Mouse (Mus musculus): ENCODE data around the gene Slc15a3. TPM values are rescaled to one million over a fixed set of nuclear protein-coding genes. Genes with fewer than 3 reads are reported as not detected.

Slc15a3 gene
- polyA plus RNA-seq, 1 experiment from 2014 or later = 0.46 TPM

DNA sequence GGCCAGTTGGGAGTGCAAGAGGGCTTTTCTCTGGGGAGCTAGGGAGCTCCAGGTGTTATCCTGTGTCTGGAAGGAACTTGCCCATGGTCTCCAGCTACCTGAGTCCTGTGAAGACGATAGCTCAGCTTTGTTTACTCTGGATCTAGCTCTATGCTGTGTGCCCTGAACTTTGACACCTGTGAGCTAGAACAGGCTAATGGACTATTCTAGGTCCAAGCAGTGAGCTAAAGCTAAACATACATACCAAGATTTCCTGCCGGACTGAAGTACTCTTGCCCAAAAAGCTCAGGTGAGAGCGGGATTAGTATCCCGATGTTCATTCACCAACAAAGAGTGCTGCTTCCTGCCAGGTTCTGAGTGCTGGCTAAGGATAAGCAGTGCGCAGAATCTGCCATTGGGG, 65.0 kb downstream of the Slc15a3 start:
- WGBS = 74% methylated on average over 5 of the region's 5 CpGs
- Histone ChIP-seq H3K9me3 (no peaks in the 10 kb centered on the region), H3K4me3 (no peak overlapping the region), H3K36me3 (peaks cover 74% of the 10 kb centered on the region), H3K27me3 (no peaks in the 10 kb centered on the region), H3K4me1 (peaks cover 37% of the 10 kb centered on the region), H3K4me2 (no peak overlapping the region), H3K9ac (no peak overlapping the region), H3K27ac (peak overlapping the region; percentile 90)
- no peak for ATAC-seq (ENCODE audit: borderline replicate concordance, extremely low read depth, low FRiP score, low TSS enrichment)

DNA sequence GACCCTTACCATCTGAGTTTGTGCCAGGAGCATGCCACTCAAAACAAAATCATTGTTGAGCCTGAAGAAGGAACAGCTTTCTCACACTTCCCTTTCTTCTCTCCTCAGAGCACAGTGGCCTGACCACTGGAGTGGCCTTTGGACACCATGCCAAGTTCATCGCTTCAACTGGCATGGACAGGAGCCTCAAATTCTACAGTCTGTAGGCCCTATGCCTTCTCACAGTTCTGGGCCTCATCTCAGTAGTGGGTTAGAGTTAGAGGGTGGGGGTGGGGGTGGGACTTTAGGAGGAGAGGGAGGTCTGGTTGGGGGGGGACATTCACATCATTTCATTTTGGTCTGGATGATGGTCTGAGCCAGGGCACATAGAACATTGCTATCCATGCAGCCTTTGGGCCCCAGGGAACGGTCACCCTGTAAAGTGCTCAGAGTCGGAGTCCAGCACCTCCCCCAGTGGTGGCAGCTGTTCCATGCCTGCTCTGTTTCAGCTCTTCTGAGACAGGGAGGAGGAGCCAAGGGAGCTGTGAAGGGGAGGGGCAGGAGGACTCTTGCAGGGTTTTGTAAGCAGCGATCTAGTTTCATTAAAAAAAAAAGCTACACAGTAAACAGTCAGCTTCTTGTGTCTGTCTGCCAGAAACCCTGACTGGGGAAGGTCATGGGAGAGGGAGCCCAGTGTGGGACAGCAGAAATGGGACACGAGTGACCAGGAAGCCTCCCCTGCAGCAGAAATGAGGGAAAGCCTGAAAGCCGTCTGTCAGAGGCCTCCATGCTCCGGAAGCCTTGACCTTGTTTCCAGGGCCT, 65.6 kb downstream of the Slc15a3 start:
- Histone ChIP-seq H3K27me3 (no peaks in the 10 kb centered on the region), H3K9me3 (no peaks in the 10 kb centered on the region), H3K4me1 (peaks cover 40% of the 10 kb centered on the region), H3K27ac (peak overlapping the region; percentile 90), H3K36me3 (peaks cover 68% of the 10 kb centered on the region), H3K4me2 (peak overlapping the region; percentile 21), H3K4me3 (no peak overlapping the region), H3K9ac (0 out of 2 replicates have a peak overlapping the region, but pooled peaks have one; percentile 7)
- peak; percentile 87 for ATAC-seq (ENCODE audit: borderline replicate concordance, extremely low read depth, low FRiP score, low TSS enrichment)
- WGBS = 32% methylated on average over 7 of the region's 7 CpGs

DNA sequence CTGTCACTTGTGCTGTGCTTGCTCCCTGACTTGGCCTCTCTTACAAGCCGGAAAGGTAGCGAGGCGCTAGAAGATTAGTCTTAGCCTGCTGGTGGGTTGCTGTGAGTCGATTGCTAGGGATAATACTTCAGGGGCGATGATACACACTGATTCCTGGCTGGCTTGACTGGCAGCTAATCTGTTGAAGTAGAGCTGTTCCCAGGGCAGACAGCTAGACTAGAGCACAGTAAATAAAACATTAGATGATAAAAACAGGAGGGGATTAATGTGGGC, 66.1 kb downstream of the Slc15a3 start:
- 0 out of 2 replicates have a peak overlapping the region, but pooled peaks have one; percentile 7 for H3K9ac ChIP-seq

GRCm38 (mm10) chr19:10907891-10908290, 68.4 kb downstream of the Slc15a3 start:
- Histone ChIP-seq H3K36me3 (peaks cover 41% of the 10 kb centered on the region), H3K9ac (no peak overlapping the region), H3K27ac (peak overlapping the region; percentile 88; the same call in 1 of the 2 replicates), H3K9me3 (no peaks in the 10 kb centered on the region), H3K27me3 (no peaks in the 10 kb centered on the region), H3K4me1 (peaks cover 40% of the 10 kb centered on the region), H3K4me3 (no peak overlapping the region), H3K4me2 (no peak overlapping the region)
- 55% methylated on average over 3 of the region's 3 CpGs for WGBS
- no peak for ATAC-seq (ENCODE audit: borderline replicate concordance, extremely low read depth, low FRiP score, low TSS enrichment)

More for the DNA sequence above, 66.1 kb downstream of the Slc15a3 start:
- Histone ChIP-seq H3K9me3 (no peaks in the 10 kb centered on the region), H3K27me3 (no peaks in the 10 kb centered on the region), H3K4me1 (peaks cover 40% of the 10 kb centered on the region), H3K36me3 (peaks cover 63% of the 10 kb centered on the region), H3K27ac (peak overlapping the region; percentile 90), H3K4me3 (no peak overlapping the region), H3K4me2 (peak overlapping the region; percentile 21)
- ATAC-seq (ENCODE audit: borderline replicate concordance, extremely low read depth, low FRiP score, low TSS enrichment) = no peak
- 54% methylated on average over 5 of the region's 5 CpGs for WGBS

Other genes starting within 250 kb of the Slc15a3 start
- gene Ddb1, start 234.4 kb upstream of the Slc15a3 start, polyA plus RNA-seq (2015; fragmentation: Nextera tagmentation; extraction: Ambion mirVana) = 369 and 379 TPM in 2 replicates
- 16.1 and 16.2 TPM in 2 replicates for gene Tkfc, start 234.1 kb upstream of the Slc15a3 start, polyA plus RNA-seq (2015; fragmentation: Nextera tagmentation; extraction: Ambion mirVana)
- 0.52 and 1.3 TPM in 2 replicates for gene Vwce, start 205.5 kb upstream of the Slc15a3 start, polyA plus RNA-seq (2015; fragmentation: Nextera tagmentation; extraction: Ambion mirVana)
- not detected in 2 replicates for gene Pga5, start 161.7 kb upstream of the Slc15a3 start, polyA plus RNA-seq (2015; fragmentation: Nextera tagmentation; extraction: Ambion mirVana)
- 30.3 and 33.4 TPM in 2 replicates for gene Vps37c, start 151.0 kb upstream of the Slc15a3 start, polyA plus RNA-seq (2015; fragmentation: Nextera tagmentation; extraction: Ambion mirVana)
- 0.45 and 0.91 TPM in 2 replicates for gene Cd5, start 100.7 kb upstream of the Slc15a3 start, polyA plus RNA-seq (2015; fragmentation: Nextera tagmentation; extraction: Ambion mirVana)
- 0.11 and 0.60 TPM in 2 replicates for gene Cd6, start 9.7 kb upstream of the Slc15a3 start, polyA plus RNA-seq (2015; fragmentation: Nextera tagmentation; extraction: Ambion mirVana)
- 75.9 TPM in 2 replicates for gene Tmem132a, start 30.2 kb downstream of the Slc15a3 start, polyA plus RNA-seq (2015; fragmentation: Nextera tagmentation; extraction: Ambion mirVana)
- 138 TPM in 2 replicates for gene Tmem109, start 42.3 kb downstream of the Slc15a3 start, polyA plus RNA-seq (2015; fragmentation: Nextera tagmentation; extraction: Ambion mirVana)
- gene Prpf19, start 55.5 kb downstream of the Slc15a3 start, polyA plus RNA-seq (2015; fragmentation: Nextera tagmentation; extraction: Ambion mirVana) = 35.8 and 39.8 TPM in 2 replicates
- not detected in 2 replicates for gene Zp1, start 80.9 kb downstream of the Slc15a3 start, polyA plus RNA-seq (2015; fragmentation: Nextera tagmentation; extraction: Ambion mirVana)
- gene Ptgdr2, start 97.4 kb downstream of the Slc15a3 start, polyA plus RNA-seq (2015; fragmentation: Nextera tagmentation; extraction: Ambion mirVana) = 0.09 and 0.11 TPM in 2 replicates
- gene Ccdc86, start 109.5 kb downstream of the Slc15a3 start, polyA plus RNA-seq (2015; fragmentation: Nextera tagmentation; extraction: Ambion mirVana) = 26.2 and 26.6 TPM in 2 replicates
- not detected in 2 replicates for gene Ms4a10, start 134.9 kb downstream of the Slc15a3 start, polyA plus RNA-seq (2015; fragmentation: Nextera tagmentation; extraction: Ambion mirVana)
- 0.27 TPM in 1 of 2 replicates, not detected in the other for gene Ms4a15, start 153.5 kb downstream of the Slc15a3 start, polyA plus RNA-seq (2015; fragmentation: Nextera tagmentation; extraction: Ambion mirVana)
- gene Ms4a18, start 178.3 kb downstream of the Slc15a3 start, polyA plus RNA-seq (2015; fragmentation: Nextera tagmentation; extraction: Ambion mirVana) = not detected in 2 replicates
- 0.19 TPM in 1 of 2 replicates, not detected in the other for gene Ms4a8a, start 241.4 kb downstream of the Slc15a3 start, polyA plus RNA-seq (2015; fragmentation: Nextera tagmentation; extraction: Ambion mirVana)

Data from lung, embryonic 15.5 days (tissue).